Mouse (Mus musculus) G1E (cell line): ENCODE measurements around the gene Tcf25. TPM values are rescaled to one million over a fixed set of nuclear protein-coding genes. Genes with fewer than 3 reads are reported as not detected.
A peak's percentile ranks its signal among the peaks of the same experiment; 100 is the strongest.

Experiments used
- ATAC-seq: 2 replicates; pipeline ENCODE4 v1.8.0; 2016; ENCODE audit warnings: mild to moderate bottlenecking; ENCODE audit not compliant: insufficient number of reproducible peaks, poor library complexity, low FRiP score, severe bottlenecking; ENCODE audit errors: extremely low read depth
- DNase-seq: peaks from one replicate; pipeline ENCODE4 v3.0.0; 2012; ENCODE audit warnings: low spot score
- H3K27me3 ChIP-seq: 2 replicates; pipeline ENCODE4 v1.6.1; 2012; ENCODE audit warnings: mild to moderate bottlenecking, low read length, inconsistent platforms; ENCODE audit not compliant: insufficient read depth
- H3K36me3 ChIP-seq: replicated peaks from 2 replicates; pipeline ENCODE3; 2012; ENCODE audit warnings: mild to moderate bottlenecking, inconsistent platforms
- H3K4me1 ChIP-seq: 2 replicates; pipeline ENCODE4 v1.6.1; 2012; ENCODE audit warnings: low read depth, low read length, inconsistent platforms, mixed read lengths; ENCODE audit not compliant: insufficient read depth
- H3K4me3 ChIP-seq: 2 replicates; pipeline ENCODE4 v1.5.1; 2012; ENCODE audit warnings: low read depth, mild to moderate bottlenecking, inconsistent platforms, low read length, moderate library complexity, mixed read lengths
- H3K9me3 ChIP-seq: replicated peaks from 2 replicates; pipeline ENCODE4 v1.6.1; 2012; ENCODE audit warnings: inconsistent platforms
- CTCF ChIP-seq: IDR thresholded peaks from 2 replicates; pipeline ENCODE4 v1.5.1; 2012; ENCODE audit warnings: low read depth, low read length, inconsistent platforms, mixed read lengths
- GATA1 ChIP-seq: IDR thresholded peaks from 2 replicates; pipeline ENCODE4 v1.6.1; 2012; ENCODE audit warnings: borderline replicate concordance, low read length, inconsistent platforms, mixed read lengths
- GATA2 ChIP-seq: IDR thresholded peaks from 2 replicates; pipeline ENCODE4 v1.6.1; 2012; ENCODE audit warnings: low read depth, low read length, inconsistent platforms, borderline replicate concordance
- POLR2AphosphoS5 ChIP-seq: IDR thresholded peaks from 2 replicates; pipeline ENCODE4 v1.6.1; 2012; ENCODE audit warnings: low read depth, low read length, inconsistent platforms; ENCODE audit not compliant: insufficient replicate concordance
- TAL1 ChIP-seq: conservative IDR thresholded peaks from 2 replicates; pipeline ENCODE4 v1.6.1; 2012; ENCODE audit warnings: low read depth, low read length, inconsistent platforms, mixed read lengths
- polyA plus RNA-seq: library from polyadenylated mRNA; stranded (reverse); fragments of >175 nt; gene quantifications from 2 replicates; pipeline ENCODE4 v1.2.3, GENCODE M21; 2012
- total RNA-seq, 2 experiments: library from RNA; stranded (forward) in 1 of 2; stranded (reverse) in 1 of 2; fragments of 200-1000 nt in 1 of 2; fragments of >200 nt in 1 of 2; fragmentation: Nextera tagmentation in 1 of 2; gene quantifications; 2 replicates each; pipeline ENCODE4 v1.2.3; 2014 to 2017

The Tcf25 gene
- total and polyA plus RNA-seq, 3 experiments: 91.6 to 125 (median 123) TPM

GRCm38 (mm10) chr8:123441788-123442187 is 68.2 kb downstream of the Tcf25 start:
- peaks cover 32% of the 10 kb centered on the region for H3K4me1 ChIP-seq
- DNase-seq (no peak), ATAC-seq (no peak)
- TF ChIP-seq POLR2AphosphoS5 (no peak), CTCF (no peak), TAL1 (no peak), GATA2 (no peak), GATA1 (no peak)
- H3K9me3 ChIP-seq: 0 out of 2 replicates have a peak, but pooled peaks cover 2% of the 10 kb centered on the region
- peaks cover 17% of the 10 kb centered on the region for H3K36me3 ChIP-seq
- no peaks in the 10 kb centered on the region for H3K27me3 ChIP-seq
- no peak overlapping the region for H3K4me3 ChIP-seq

GRCm38 (mm10) chr8:123442351-123442750 is 68.8 kb downstream of the Tcf25 start:
- Histone ChIP-seq H3K36me3 (peaks cover 23% of the 10 kb centered on the region), H3K27me3 (no peaks in the 10 kb centered on the region), H3K4me1 (peaks cover 37% of the 10 kb centered on the region), H3K4me3 (peak overlapping the region; percentile 81), H3K9me3 (0 out of 2 replicates have a peak, but pooled peaks cover 2% of the 10 kb centered on the region)
- no peak for ATAC-seq
- no peak for DNase-seq
- no peak for TF ChIP-seq GATA2
- no peak for TF ChIP-seq POLR2AphosphoS5
- no peak for TF ChIP-seq CTCF
- no peak for TF ChIP-seq TAL1

- Histone ChIP-seq H3K9me3 (0 out of 2 replicates have a peak, but pooled peaks cover 2% of the 10 kb centered on the region), H3K27me3 (no peaks in the 10 kb centered on the region), H3K4me1 (peaks cover 42% of the 10 kb centered on the region), H3K4me3 (peak overlapping the region; percentile 81), H3K36me3 (peaks cover 28% of the 10 kb centered on the region)
- TF ChIP-seq GATA1 (no peak), CTCF (0 out of 2 replicates have a peak, but pooled peaks have one; percentile 19), POLR2AphosphoS5 (no peak)
- DNase-seq: peak; percentile 84
- ATAC-seq: peak; percentile 91
Observed at GRCm38 (mm10) chr8:123442871-123443575, 69.5 kb downstream of the Tcf25 start.

DNA sequence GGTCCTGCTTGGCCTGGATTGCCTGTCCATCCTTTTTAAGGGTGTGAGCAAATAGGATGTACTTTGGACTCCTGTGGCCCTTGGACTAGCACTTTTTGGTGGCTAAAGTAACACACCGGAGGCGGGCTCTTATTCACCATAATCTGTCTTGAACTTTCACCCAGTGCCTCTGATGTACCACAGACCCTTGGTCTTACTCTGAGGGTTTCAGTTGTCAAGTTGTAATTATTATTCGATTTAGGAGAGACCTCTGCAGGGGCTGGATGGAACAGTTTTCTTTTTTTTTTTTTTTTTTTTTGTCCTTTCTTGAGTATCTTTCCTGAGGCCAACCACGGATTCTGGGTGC is 70.0 kb downstream of the Tcf25 start:
- H3K9me3 ChIP-seq: 0 out of 2 replicates have a peak, but pooled peaks cover 2% of the 10 kb centered on the region
- H3K36me3 ChIP-seq: peaks cover 31% of the 10 kb centered on the region
- H3K4me3 ChIP-seq: peak overlapping the region; percentile 81
- TF ChIP-seq TAL1 (no peak), POLR2AphosphoS5 (no peak)
- H3K4me1 ChIP-seq: peaks cover 45% of the 10 kb centered on the region
- ATAC-seq (no peak), DNase-seq (peak; percentile 31)
- H3K27me3 ChIP-seq: no peaks in the 10 kb centered on the region

- no peak for ATAC-seq
- DNase-seq: no peak
- Histone ChIP-seq H3K27me3 (no peaks in the 10 kb centered on the region), H3K4me3 (peak overlapping the region; percentile 81; the same call in 1 of the 2 replicates), H3K4me1 (peaks cover 51% of the 10 kb centered on the region), H3K36me3 (peaks cover 34% of the 10 kb centered on the region), H3K9me3 (0 out of 2 replicates have a peak, but pooled peaks cover 2% of the 10 kb centered on the region)
- no peak for TF ChIP-seq TAL1
- TF ChIP-seq CTCF: no peak
- no peak for TF ChIP-seq POLR2AphosphoS5
Observed at GRCm38 (mm10) chr8:123444131-123444530, 70.6 kb downstream of the Tcf25 start.

GRCm38 (mm10) chr8:123445981-123446380 is 72.4 kb downstream of the Tcf25 start:
- Histone ChIP-seq H3K4me3 (no peak overlapping the region), H3K4me1 (peaks cover 69% of the 10 kb centered on the region), H3K36me3 (peaks cover 43% of the 10 kb centered on the region), H3K27me3 (no peaks in the 10 kb centered on the region), H3K9me3 (no peaks in the 10 kb centered on the region)
- TF ChIP-seq TAL1 (no peak), CTCF (no peak), GATA1 (no peak), POLR2AphosphoS5 (no peak), GATA2 (no peak)
- ATAC-seq (no peak), DNase-seq (no peak)

DNA sequence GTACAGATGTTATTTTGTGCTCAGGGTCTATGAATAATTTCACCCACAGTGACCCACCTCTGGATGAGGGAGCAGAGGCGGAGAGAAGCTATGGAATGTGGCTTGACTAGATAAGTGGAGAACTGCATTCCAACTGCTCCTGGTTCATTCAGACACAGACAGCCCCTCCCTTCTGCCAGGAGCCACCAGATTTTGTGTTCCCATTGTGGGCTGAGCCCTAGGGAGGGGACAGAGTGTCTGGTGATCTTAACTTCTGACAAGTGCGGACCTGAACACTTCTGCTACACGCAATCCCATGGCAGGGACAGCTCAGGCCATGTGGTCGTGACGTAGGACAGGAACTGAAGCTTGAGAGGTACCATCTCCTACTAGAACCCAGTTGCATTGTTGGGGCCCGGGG is 73.2 kb downstream of the Tcf25 start:
- H3K27me3 ChIP-seq: no peaks in the 10 kb centered on the region
- no peak for DNase-seq
- TF ChIP-seq GATA1 (no peak), GATA2 (no peak), CTCF (no peak), TAL1 (no peak), POLR2AphosphoS5 (no peak)
- no peaks in the 10 kb centered on the region for H3K9me3 ChIP-seq
- peaks cover 48% of the 10 kb centered on the region for H3K36me3 ChIP-seq
- no peak overlapping the region for H3K4me3 ChIP-seq
- ATAC-seq: no peak
- peaks cover 77% of the 10 kb centered on the region for H3K4me1 ChIP-seq
